26 mouse cellular contexts compared by ENCODE assay signal in the genomic region with DNA sequence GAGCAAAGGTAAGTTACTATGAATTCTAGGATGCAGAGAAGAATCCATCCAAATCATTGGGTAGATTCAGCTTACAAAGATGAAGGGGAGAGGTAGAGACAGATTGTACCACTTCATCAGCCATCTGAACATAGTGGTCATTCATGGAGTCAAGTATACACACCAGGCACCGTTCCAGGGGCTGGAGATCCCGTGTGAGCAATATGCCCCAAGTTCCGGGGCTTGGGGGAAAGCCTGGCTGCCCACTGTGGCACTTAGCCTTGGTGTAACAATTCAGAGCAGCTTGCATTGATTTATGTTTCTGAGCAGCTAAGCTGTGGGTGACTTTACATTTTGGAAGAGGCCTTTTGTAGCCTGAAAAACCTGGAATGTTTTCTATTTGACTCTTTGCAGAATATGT. TPM values are rescaled to one million over a fixed set of nuclear protein-coding genes. Genes with fewer than 3 reads are reported as not detected.
A peak's percentile ranks its signal among the peaks of the same experiment; 100 is the strongest.
DNase-seq lines count a peak whose midpoint lies in the region; ATAC-seq lines count a peak whose summit lies in the region.
"Had no signal": no experiment of that assay in that cellular context is flagged by ENCODE, and none has a peak within 500 bp of the region (broad histone marks: within the 10 kb centered on the region; RNA-seq: fewer than 3 reads in every experiment).

No protein-coding gene starts in this region.

- 0 out of 2 replicates have a peak overlapping the region, but pooled peaks have one; percentile 17 for H3K9ac ChIP-seq in liver, embryonic 13.5 days
- H3K9ac ChIP-seq in kidney, embryonic 15.5 days: no peak overlapping the region
- H3K9ac ChIP-seq: embryonic facial prominence, embryonic 12.5 days; forebrain, embryonic 12.5 days; forebrain, embryonic 15.5 days; heart, embryonic 12.5 days; heart, embryonic 15.5 days; hindbrain, embryonic 13.5 days; intestine, embryonic 15.5 days had no signal

- H3K36me3 ChIP-seq in liver, embryonic 13.5 days: peaks cover 18% of the 10 kb centered on the region
- no peaks in the 10 kb centered on the region for H3K36me3 ChIP-seq in kidney, embryonic 15.5 days
- H3K36me3 ChIP-seq: embryonic facial prominence, embryonic 12.5 days; forebrain, embryonic 12.5 days; forebrain, embryonic 15.5 days; heart, embryonic 12.5 days; heart, embryonic 15.5 days; hindbrain, embryonic 10.5 days; hindbrain, embryonic 13.5 days; intestine, embryonic 15.5 days had no signal

- H3K4me3 ChIP-seq in liver, embryonic 13.5 days (replicated peaks): no peak overlapping the region
- H3K4me3 ChIP-seq in kidney, embryonic 15.5 days (replicated peaks): no peak overlapping the region
- H3K4me3 ChIP-seq: embryonic facial prominence, embryonic 12.5 days; erythroblast, embryonic 14.5 days; forebrain, embryonic 12.5 days; forebrain, embryonic 15.5 days; heart, embryonic 12.5 days; heart, embryonic 15.5 days; hindbrain, embryonic 10.5 days; hindbrain, embryonic 13.5 days; intestine, embryonic 15.5 days had no signal

- H3K4me1 ChIP-seq in liver, embryonic 13.5 days (replicated peaks): peaks cover 58% of the 10 kb centered on the region
- H3K4me1 ChIP-seq in kidney, embryonic 15.5 days: no peaks in the 10 kb centered on the region
- H3K4me1 ChIP-seq: embryonic facial prominence, embryonic 12.5 days; forebrain, embryonic 12.5 days; forebrain, embryonic 15.5 days; heart, embryonic 12.5 days; heart, embryonic 15.5 days; hindbrain, embryonic 10.5 days; hindbrain, embryonic 13.5 days; intestine, embryonic 15.5 days had no signal

- peak overlapping the region; percentile 48 for H3K27ac ChIP-seq in liver, embryonic 13.5 days
- no peak overlapping the region for H3K27ac ChIP-seq in kidney, embryonic 15.5 days
- H3K27ac ChIP-seq: embryonic facial prominence, embryonic 12.5 days; forebrain, embryonic 12.5 days; forebrain, embryonic 15.5 days; heart, embryonic 15.5 days; hindbrain, embryonic 10.5 days; hindbrain, embryonic 13.5 days; intestine, embryonic 15.5 days had no signal

- H3K27me3 ChIP-seq in liver, embryonic 13.5 days: no peaks in the 10 kb centered on the region
- H3K27me3 ChIP-seq in kidney, embryonic 15.5 days: no peaks in the 10 kb centered on the region
- H3K27me3 ChIP-seq: embryonic facial prominence, embryonic 12.5 days; forebrain, embryonic 12.5 days; forebrain, embryonic 15.5 days; heart, embryonic 12.5 days; heart, embryonic 15.5 days; hindbrain, embryonic 13.5 days; intestine, embryonic 15.5 days; Patski had no signal

- DNase-seq in adrenal gland, postnatal 10 days: peak; percentile 53
- no peak for DNase-seq in adrenal gland, adult 18-20 months (ENCODE audit: low spot score in 2 of 2)
- DNase-seq in liver, embryonic 13.5 days: no peak
- DNase-seq in liver: no peak
- DNase-seq in adrenal gland, postnatal 14 days: peak; percentile 60
- no peak for DNase-seq in urinary bladder, postnatal 10 days (ENCODE audit: low spot score)
- DNase-seq: cerebellum, adult 18-20 months; cerebellum, adult 9-10 months; gastrocnemius, postnatal 25 days; heart, adult 18-20 months; heart, postnatal 10 days; heart, postnatal 36 days; kidney, adult 11 months had no signal

- no peak overlapping the region for H3K4me2 ChIP-seq in liver, embryonic 13.5 days
- H3K4me2 ChIP-seq in kidney, embryonic 15.5 days: no peak overlapping the region
- H3K4me2 ChIP-seq: embryonic facial prominence, embryonic 12.5 days; forebrain, embryonic 12.5 days; forebrain, embryonic 15.5 days; heart, embryonic 12.5 days; heart, embryonic 15.5 days; hindbrain, embryonic 13.5 days; intestine, embryonic 15.5 days had no signal

- 82% methylated on average over 3 of the region's 3 CpGs for WGBS in liver, embryonic 13.5 days (ENCODE audit: insufficient replicate concordance)
- WGBS in kidney, embryonic 15.5 days: 75% methylated on average over 3 of the region's 3 CpGs

- peaks cover 9% of the 10 kb centered on the region for H3K9me3 ChIP-seq in liver, embryonic 13.5 days (replicated peaks)
- no peaks in the 10 kb centered on the region for H3K9me3 ChIP-seq in kidney, embryonic 15.5 days (replicated peaks)
- H3K9me3 ChIP-seq: embryonic facial prominence, embryonic 12.5 days; forebrain, embryonic 12.5 days; forebrain, embryonic 15.5 days; heart, embryonic 15.5 days; hindbrain, embryonic 13.5 days; intestine, embryonic 15.5 days had no signal

- no peak for ATAC-seq in liver, embryonic 13.5 days (ENCODE audit: low read depth)
- ATAC-seq in kidney, embryonic 15.5 days (replicated peaks; ENCODE audit: low FRiP score): no peak
- ATAC-seq: CD4-positive, CD25-positive, alpha-beta regulatory T cell, adult 4 months; forebrain, embryonic 15.5 days; hindbrain, embryonic 16.5 days; intestine, embryonic 15.5 days; Patski had no signal

RNA-seq across cellular contexts. Expression of gene Prkar2b, which starts 24.8 kb away (rescaled TPM):
- 100 to 1,000 TPM; 574 to 579 TPM for total RNA-seq in adrenal gland, postnatal 10 days (2021)
- total RNA-seq in adrenal gland, adult 18-20 months (2021): 100 to 1,000 TPM; 364 to 573 TPM
- 79.3 and 94.6 TPM in 2 replicates for polyA plus RNA-seq in liver, embryonic 13.5 days (2015; fragmentation: Nextera tagmentation; extraction: Ambion mirVana)
- total RNA-seq in adrenal gland, postnatal 14 days (2021): 530 and 583 TPM in 2 replicates
- 21.1 and 22.7 TPM in 2 replicates for polyA plus RNA-seq in kidney, embryonic 15.5 days (2015; fragmentation: Nextera tagmentation; extraction: Ambion mirVana)

Comparison
In these comparisons a context has a peak if more than half of its experiments do, and no peak if none do; other contexts are left out.
1. DNase-seq: peak in adrenal gland, postnatal 10 days (single experiment) and adrenal gland, postnatal 14 days (single experiment); none in adrenal gland, adult 18-20 months (0 of 2), liver, embryonic 13.5 days (single experiment), liver (single experiment) and urinary bladder, postnatal 10 days (single experiment).